Mouse (Mus musculus) intestine, embryonic 16.5 days (tissue): Measurements from ENCODE around the gene Trim47. TPM values are rescaled to one million over a fixed set of nuclear protein-coding genes. Genes with fewer than 3 reads are reported as not detected.

Experiments used
- ATAC-seq: fragments of 200-750 bp; cut with Nextera tagmentation; 2 replicates; pipeline ENCODE4 v1.8.0; 2017; ENCODE audit warnings: moderate TSS enrichment, moderate library complexity
- H3K27ac ChIP-seq: fragments of 300-500 bp; sonication (generic); 2 replicates; pipeline ENCODE4 v1.5.1; 2014; ENCODE audit warnings: mild to moderate bottlenecking, low read length
- H3K27me3 ChIP-seq: fragments of 300-500 bp; sonication (generic); replicated peaks from 2 replicates; pipeline ENCODE4 v1.6.1; 2014; ENCODE audit warnings: low read length, control low read depth, mixed read lengths; ENCODE audit not compliant: control insufficient read depth, insufficient read depth
- H3K36me3 ChIP-seq: fragments of 300-500 bp; sonication (generic); 2 replicates; pipeline ENCODE4 v1.6.1; 2014; ENCODE audit warnings: low read length, control low read depth; ENCODE audit not compliant: control insufficient read depth, insufficient read depth
- H3K4me1 ChIP-seq: fragments of 300-500 bp; sonication (generic); 2 replicates; pipeline ENCODE4 v1.6.1; 2014; ENCODE audit warnings: low read length, control low read depth, mixed read lengths; ENCODE audit not compliant: control insufficient read depth, insufficient read depth
- H3K4me2 ChIP-seq: fragments of 300-500 bp; sonication (generic); 2 replicates; pipeline ENCODE4 v1.6.1; 2014; ENCODE audit warnings: low read depth, low read length, control low read depth
- H3K4me3 ChIP-seq: fragments of 300-500 bp; sonication (generic); 2 replicates; pipeline ENCODE4 v1.5.1; 2014; ENCODE audit warnings: mild to moderate bottlenecking, low read length
- H3K9ac ChIP-seq: fragments of 300-500 bp; sonication (generic); 2 replicates; pipeline ENCODE4 v1.6.1; 2014; ENCODE audit warnings: low read depth, low read length
- H3K9me3 ChIP-seq: fragments of 300-500 bp; sonication (generic); 2 replicates; pipeline ENCODE4 v1.6.1; 2016; ENCODE audit warnings: low read length, control low read depth; ENCODE audit not compliant: control insufficient read depth
- WGBS: fragments of 180-500 bp; shearing (Covaris S2); extraction: QIAGEN DNeasy Blood & Tissue Kit; methylation state at CpG from one replicate; pipeline ENCODE4 v1.1.7; 2014; 5-methylcytosine and 5-hydroxymethylcytosine counted together
- polyA plus RNA-seq: library from polyadenylated mRNA; unstranded; fragments of >200 nt; fragmentation: Nextera tagmentation; extraction: Ambion mirVana; gene quantifications from 2 replicates; pipeline ENCODE4 v1.2.1, GENCODE M21; 2015

Gene Trim47
- polyA plus RNA-seq, 1 experiment from 2014 or later, result 13.9 TPM

- Histone ChIP-seq H3K4me3 (no peak overlapping the region), H3K9ac (peak overlapping the region; percentile 17; the same call in 1 of the 2 replicates), H3K4me2 (no peak overlapping the region), H3K9me3 (no peaks in the 10 kb centered on the region), H3K36me3 (no peaks in the 10 kb centered on the region), H3K27me3 (peaks cover 20% of the 10 kb centered on the region; the same call in 1 of the 2 replicates), H3K4me1 (peaks cover 80% of the 10 kb centered on the region), H3K27ac (peak overlapping the region; percentile 70)
- 37% methylated on average over 14 of the region's 14 CpGs for WGBS
- ATAC-seq, result peak; percentile 68
Observed at GRCm38 (mm10) chr11:116104006-116104646, 22.9 kb downstream of the Trim47 start.

- 74% methylated on average over 12 of the region's 12 CpGs for WGBS
- Histone ChIP-seq H3K27ac (peak overlapping the region; percentile 70), H3K9me3 (no peaks in the 10 kb centered on the region), H3K9ac (peak overlapping the region; percentile 17; the same call in 1 of the 2 replicates), H3K4me2 (no peak overlapping the region), H3K36me3 (no peaks in the 10 kb centered on the region), H3K4me1 (peaks cover 79% of the 10 kb centered on the region), H3K4me3 (no peak overlapping the region), H3K27me3 (peaks cover 15% of the 10 kb centered on the region; the same call in 1 of the 2 replicates)
- no peak for ATAC-seq
Observed at GRCm38 (mm10) chr11:116103572-116103971, 23.4 kb downstream of the Trim47 start.

- WGBS, result 54% methylated on average over 3 of the region's 4 CpGs
- Histone ChIP-seq H3K4me3 (no peak overlapping the region), H3K9me3 (no peaks in the 10 kb centered on the region), H3K27ac (peak overlapping the region; percentile 91), H3K4me1 (peaks cover 70% of the 10 kb centered on the region), H3K36me3 (no peaks in the 10 kb centered on the region), H3K9ac (peak overlapping the region; percentile 60), H3K4me2 (no peak overlapping the region), H3K27me3 (peaks cover 5% of the 10 kb centered on the region; the same call in 1 of the 2 replicates)
- no peak for ATAC-seq
Observed at GRCm38 (mm10) chr11:116102472-116102871, 24.5 kb downstream of the Trim47 start.

GRCm38 (mm10) chr11:116101931-116102381 is 25.1 kb downstream of the Trim47 start:
- Histone ChIP-seq H3K27me3 (no peaks in the 10 kb centered on the region), H3K36me3 (no peaks in the 10 kb centered on the region), H3K9ac (peak overlapping the region; percentile 60), H3K4me1 (peaks cover 65% of the 10 kb centered on the region), H3K4me2 (peak overlapping the region; percentile 35), H3K4me3 (no peak overlapping the region), H3K27ac (peak overlapping the region; percentile 91), H3K9me3 (no peaks in the 10 kb centered on the region)
- 22% methylated on average over 11 of the region's 11 CpGs for WGBS
- ATAC-seq, result peak; percentile 42

- WGBS, result 82% methylated on average over 7 of the region's 7 CpGs
- Histone ChIP-seq H3K9me3 (peaks cover 4% of the 10 kb centered on the region), H3K4me2 (no peak overlapping the region), H3K9ac (0 out of 2 replicates have a peak overlapping the region, but pooled peaks have one; percentile 8), H3K27me3 (no peaks in the 10 kb centered on the region), H3K36me3 (no peaks in the 10 kb centered on the region), H3K4me1 (peaks cover 53% of the 10 kb centered on the region), H3K27ac (peak overlapping the region; percentile 91), H3K4me3 (no peak overlapping the region)
- ATAC-seq, result no peak
Observed at GRCm38 (mm10) chr11:116100839-116101238, 26.2 kb downstream of the Trim47 start.

- Histone ChIP-seq H3K4me3 (no peak overlapping the region), H3K9me3 (peaks cover 4% of the 10 kb centered on the region), H3K27me3 (no peaks in the 10 kb centered on the region), H3K9ac (peak overlapping the region; percentile 8; the same call in 1 of the 2 replicates), H3K4me2 (no peak overlapping the region), H3K27ac (peak overlapping the region; percentile 91), H3K36me3 (no peaks in the 10 kb centered on the region), H3K4me1 (peaks cover 52% of the 10 kb centered on the region)
- peak; percentile 41 for ATAC-seq
- 29% methylated on average over 6 of the region's 6 CpGs for WGBS
Observed at GRCm38 (mm10) chr11:116100385-116100784, 26.6 kb downstream of the Trim47 start.

GRCm38 (mm10) chr11:116099462-116099861 is 27.5 kb downstream of the Trim47 start:
- H3K9ac ChIP-seq, result no peak overlapping the region
- no peak overlapping the region for H3K4me3 ChIP-seq

GRCm38 (mm10) chr11:116098711-116099460 is 28.1 kb downstream of the Trim47 start:
- Histone ChIP-seq H3K27ac (peak overlapping the region; percentile 36), H3K4me1 (peaks cover 44% of the 10 kb centered on the region), H3K36me3 (no peaks in the 10 kb centered on the region), H3K4me3 (no peak overlapping the region), H3K9ac (no peak overlapping the region), H3K9me3 (peaks cover 4% of the 10 kb centered on the region), H3K27me3 (no peaks in the 10 kb centered on the region), H3K4me2 (no peak overlapping the region)
- 56% methylated on average over 14 of the region's 14 CpGs for WGBS
- no peak for ATAC-seq

More at GRCm38 (mm10) chr11:116099462-116099861, 27.5 kb downstream of the Trim47 start:
- H3K27me3 ChIP-seq, result no peaks in the 10 kb centered on the region
- no peak overlapping the region for H3K4me2 ChIP-seq
- peaks cover 49% of the 10 kb centered on the region for H3K4me1 ChIP-seq
- peak overlapping the region; percentile 36 for H3K27ac ChIP-seq
- H3K36me3 ChIP-seq, result no peaks in the 10 kb centered on the region
- 86% methylated on average over 6 of the region's 6 CpGs for WGBS
- H3K9me3 ChIP-seq, result peaks cover 4% of the 10 kb centered on the region
- ATAC-seq, result no peak
